Mouse (Mus musculus) bone marrow, adult 2 months (tissue): ENCODE measurements around the gene Cox7c.

Experiments used
- CTCF ChIP-seq: fragments of 200-500 bp; IDR thresholded peaks from 2 replicates; pipeline ENCODE4 v1.5.1; 2011; ENCODE audit warnings: low read length, control low read depth; ENCODE audit not compliant: control insufficient read depth, insufficient read depth
- POLR2A ChIP-seq: fragments of 200-500 bp; IDR thresholded peaks from 2 replicates; pipeline ENCODE4 v1.6.1; 2011; ENCODE audit warnings: low read depth, mild to moderate bottlenecking, control low read depth, low read length, borderline replicate concordance; ENCODE audit not compliant: control insufficient read depth

GRCm38 (mm10) chr13:86067508-86067907 lies 20.8 kb upstream of the Cox7c start:
- TF ChIP-seq POLR2A (no peak), CTCF (no peak)
